Mouse (Mus musculus) bone marrow, adult 2 months (tissue): ENCODE measurements around the gene Birc2.
"Not testable (repeated sequence)": the region's sequence is repeated elsewhere in the genome, so short reads cannot be mapped to it uniquely, and the experiment has no call there.

ENCODE experiments used
- CTCF ChIP-seq: fragments of 200-500 bp; IDR thresholded peaks from 2 replicates; pipeline ENCODE4 v1.5.1; 2011; ENCODE audit warnings: low read length, control low read depth; ENCODE audit not compliant: control insufficient read depth, insufficient read depth
- POLR2A ChIP-seq: fragments of 200-500 bp; IDR thresholded peaks from 2 replicates; pipeline ENCODE4 v1.6.1; 2011; ENCODE audit warnings: low read depth, mild to moderate bottlenecking, control low read depth, low read length, borderline replicate concordance; ENCODE audit not compliant: control insufficient read depth

DNA sequence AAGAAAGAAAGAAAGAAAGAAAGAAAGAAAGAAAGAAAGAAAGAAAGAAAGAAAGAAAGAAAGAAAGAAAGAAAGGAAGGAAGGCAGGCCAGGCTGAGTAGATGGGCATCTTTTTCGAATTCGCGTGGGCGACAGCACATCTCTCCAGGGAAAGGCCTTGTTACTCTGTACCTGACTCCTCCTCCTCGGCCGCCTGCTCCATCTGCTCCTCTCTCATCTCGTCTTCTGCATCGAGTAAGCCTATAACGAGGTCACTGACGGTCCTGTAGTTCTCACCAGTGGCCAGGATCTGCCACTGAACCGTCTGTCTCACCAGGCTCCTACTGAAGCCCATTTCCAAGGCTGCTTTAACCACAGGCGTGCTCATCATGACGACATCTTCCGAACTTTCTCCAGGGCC, 17.3 kb upstream of the Birc2 start:
- TF ChIP-seq CTCF, POLR2A: not testable (repeated sequence)
